Mouse (Mus musculus): ENCODE data around the gene Kiss1.

The Kiss1 gene

GRCm38 (mm10) chr1:133363276-133364021, 41.8 kb downstream of the Kiss1 start, which contains the start of gene Etnk2:
Gene Etnk2 (plus strand): TSS chr1:133363572.
- DNase-seq, result peak; percentile 91

- DNase-seq, result no peak
These were observed 42.5 kb downstream of the Kiss1 start for GRCm38 (mm10) chr1:133364022-133364630.

- DNase-seq, result no peak
These were observed 43.2 kb downstream of the Kiss1 start for GRCm38 (mm10) chr1:133364890-133365289.

- no peak for DNase-seq
These were observed 45.4 kb downstream of the Kiss1 start for GRCm38 (mm10) chr1:133366951-133367605.

- DNase-seq, result no peak
These were observed 46.2 kb downstream of the Kiss1 start for GRCm38 (mm10) chr1:133367606-133368488.

- no peak for DNase-seq
These were observed 47.0 kb downstream of the Kiss1 start for GRCm38 (mm10) chr1:133368644-133369043.

- DNase-seq, result no peak
These were observed 48.7 kb downstream of the Kiss1 start for GRCm38 (mm10) chr1:133370352-133370751.

- DNase-seq, result no peak
These were observed 49.8 kb downstream of the Kiss1 start for GRCm38 (mm10) chr1:133371431-133371830.

GRCm38 (mm10) chr1:133372113-133372512, 50.4 kb downstream of the Kiss1 start:
- no peak for DNase-seq

GRCm38 (mm10) chr1:133375696-133376346, 54.1 kb downstream of the Kiss1 start:
- DNase-seq, result peak; percentile 86

GRCm38 (mm10) chr1:133377547-133377946, 55.9 kb downstream of the Kiss1 start:
- DNase-seq, result no peak
